Mouse (Mus musculus): ENCODE results near the gene Gadd45a.

GRCm38 (mm10) chr6:67029987-67030386 lies 7.3 kb downstream of the Gadd45a start:
- TF ChIP-seq TAL1 (IDR thresholded peaks at IDR 0.05; ENCODE audit: low read length) = no peak
- TF ChIP-seq GATA1 (IDR thresholded peaks at IDR 0.05; ENCODE audit: low read length) = no peak
